Mouse (Mus musculus): ENCODE results near the gene Slc5a4b. TPM values are rescaled to one million over a fixed set of nuclear protein-coding genes. Genes with fewer than 3 reads are reported as not detected.
"Not testable (repeated sequence)": the region's sequence is repeated elsewhere in the genome, so short reads cannot be mapped to it uniquely, and the experiment has no call there.

Gene Slc5a4b
- not detected for total RNA-seq (2021)
- long read RNA-seq = 0 reads

DNA sequence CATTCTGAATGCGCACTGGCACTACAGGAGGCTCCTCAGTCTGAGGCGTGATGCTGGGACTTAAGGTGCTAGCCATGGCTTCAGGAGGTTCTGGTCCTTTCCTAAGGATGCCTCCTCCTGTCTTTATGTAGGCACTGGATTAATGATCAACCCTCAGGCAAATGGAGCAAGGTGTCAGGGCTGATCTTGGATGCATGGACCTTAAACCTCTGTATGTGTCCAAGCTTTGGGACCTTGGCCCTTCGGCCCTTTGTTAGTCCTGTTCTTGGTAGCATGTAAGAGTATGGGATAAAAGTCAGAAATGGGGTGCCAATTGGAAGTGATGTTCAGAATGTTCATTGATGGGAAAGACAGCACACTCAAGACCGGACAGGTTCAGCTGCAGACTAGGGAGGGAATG is at the start of gene Slc5a4b:
Slc5a4b (minus strand) TSS at position 101 of the 400 bp plus-strand sequence.
- no peak for DNase-seq (ENCODE audit: low spot score in 2 of 2)

GRCm38 (mm10) chr10:76158009-76158408 is 47.2 kb upstream of the Slc5a4b start:
- DNase-seq (ENCODE audit: low spot score in 2 of 2) = no peak

DNA sequence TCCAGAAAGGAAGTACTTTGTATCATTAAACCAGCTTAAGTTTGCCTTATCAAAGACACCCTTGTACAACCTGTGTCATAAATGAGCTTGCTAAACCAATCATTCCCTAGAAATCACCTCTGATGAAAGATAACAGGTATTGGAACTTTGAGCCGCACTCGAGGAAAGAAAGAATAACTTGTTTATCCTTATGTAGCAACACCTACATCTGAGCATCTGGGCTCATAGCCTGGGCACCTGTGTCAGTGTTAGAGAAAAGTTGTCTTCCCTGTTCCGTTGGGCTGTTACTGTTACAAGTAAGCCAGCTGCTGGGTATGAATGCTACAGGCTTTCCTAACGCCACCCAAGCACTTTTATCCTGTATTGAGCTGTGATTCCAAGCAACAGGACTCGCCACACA is 46.8 kb upstream of the Slc5a4b start:
- DNase-seq (ENCODE audit: low spot score in 2 of 2) = no peak

DNA sequence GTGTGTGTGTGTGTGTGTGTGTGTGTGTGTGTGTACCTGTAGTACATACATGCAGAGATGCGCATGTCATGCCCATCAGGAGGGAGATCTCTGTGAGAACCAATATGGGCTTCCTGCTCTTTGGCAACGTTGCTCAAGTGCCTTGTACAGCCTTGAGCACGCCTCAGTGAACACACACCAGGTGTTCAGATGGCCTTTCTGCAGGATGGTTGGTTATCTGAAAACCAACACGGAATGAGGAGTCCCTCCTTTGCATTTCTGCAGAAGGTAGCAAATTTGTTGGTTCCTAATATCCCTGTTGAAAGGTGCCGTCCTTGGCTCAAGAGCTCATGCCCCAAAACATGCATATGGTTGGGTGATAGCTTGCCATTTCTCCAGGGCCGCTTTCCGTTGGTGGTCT is 45.1 kb upstream of the Slc5a4b start:
- DNase-seq (ENCODE audit: low spot score in 2 of 2) = no peak

DNA sequence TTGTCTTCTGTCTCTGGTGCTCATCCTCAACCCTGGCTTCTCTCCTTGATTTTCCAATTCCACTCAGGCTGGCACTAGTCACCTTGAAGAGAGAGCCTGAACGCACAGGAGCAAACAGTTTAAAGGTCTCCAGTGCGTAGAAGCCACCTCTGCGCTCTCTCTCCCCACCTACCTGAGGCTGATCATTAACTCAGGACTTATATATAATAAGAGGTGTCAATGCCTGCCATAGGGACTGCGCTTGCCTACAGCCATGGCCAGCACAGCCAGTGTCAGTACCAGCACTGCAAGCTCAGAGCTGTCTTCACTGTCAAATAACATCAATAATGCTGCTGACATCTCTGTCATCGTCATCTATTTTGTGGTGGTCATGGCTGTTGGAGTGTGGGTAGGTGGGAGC is 36.5 kb upstream of the Slc5a4b start, which contains the start of gene Slc5a4a:
Slc5a4a (plus strand) TSS at position 174 of the 400 bp plus-strand sequence.
- no peak for DNase-seq (ENCODE audit: low spot score in 2 of 2)

DNA sequence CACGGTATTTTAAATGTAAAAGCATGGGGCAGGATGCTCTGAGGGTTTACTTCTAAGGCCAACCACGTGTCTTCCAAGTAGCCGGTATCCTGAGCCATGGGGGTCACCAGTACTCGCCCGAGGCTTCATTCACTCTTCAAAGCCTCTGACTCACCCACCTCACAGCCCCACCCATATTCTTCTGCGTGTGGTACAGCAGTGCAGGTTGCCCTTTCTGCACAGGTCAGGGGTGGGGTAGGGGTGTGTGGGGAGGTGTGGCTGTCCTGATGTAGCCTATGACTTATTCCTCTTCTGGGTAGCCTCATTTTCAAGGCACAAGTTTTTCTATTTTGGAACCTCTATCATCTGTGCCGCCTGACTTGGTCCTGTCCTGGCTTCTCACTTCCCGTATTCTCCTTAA is 36.1 kb upstream of the Slc5a4b start:
- DNase-seq (ENCODE audit: low spot score in 2 of 2) = no peak

- DNase-seq (ENCODE audit: low spot score in 2 of 2) = no peak
Observed at GRCm38 (mm10) chr10:76136318-76136717, 25.6 kb upstream of the Slc5a4b start.

GRCm38 (mm10) chr10:76132506-76132905 is 21.7 kb upstream of the Slc5a4b start:
- DNase-seq (ENCODE audit: low spot score in 2 of 2) = no peak

DNA sequence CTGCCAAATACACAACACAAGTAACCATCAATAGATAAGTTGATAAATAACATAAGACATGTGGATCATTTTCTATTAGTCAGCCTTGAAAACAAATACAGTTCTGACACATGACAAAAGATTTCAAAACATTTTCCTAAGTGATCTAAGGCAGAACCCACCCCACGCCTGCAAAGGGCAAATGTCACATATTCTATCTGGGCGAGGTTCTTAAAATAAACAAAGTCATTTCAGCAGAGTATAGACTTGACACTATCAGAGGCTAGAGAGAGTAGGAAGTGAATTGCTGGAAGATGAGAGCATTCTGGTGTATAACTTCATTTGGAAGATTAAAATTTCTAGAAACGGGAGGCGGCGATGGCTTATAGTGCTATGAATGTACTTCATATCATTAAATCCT is 10.7 kb upstream of the Slc5a4b start:
- DNase-seq (ENCODE audit: low spot score in 2 of 2) = no peak

- DNase-seq (ENCODE audit: low spot score in 2 of 2) = no peak
Observed at GRCm38 (mm10) chr10:76120124-76120711, 9.5 kb upstream of the Slc5a4b start.

DNA sequence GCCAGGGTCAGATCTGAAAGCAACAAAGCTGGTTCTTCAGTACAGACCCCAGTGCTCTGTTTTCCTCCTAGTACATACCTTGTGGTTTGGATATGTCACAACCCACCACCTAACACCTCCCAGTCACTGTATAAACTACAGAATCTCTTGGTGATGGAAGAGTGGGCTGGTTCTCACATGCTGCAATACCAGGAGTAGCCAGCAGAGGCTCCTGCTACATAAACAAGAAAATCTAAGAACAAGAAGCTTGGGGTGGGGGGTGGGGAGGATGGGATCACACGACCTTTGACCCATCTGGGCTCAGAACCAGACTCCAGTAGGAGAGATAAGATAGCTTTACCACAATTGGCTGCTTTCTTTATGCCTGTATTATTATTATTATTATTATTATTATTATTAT is 8.0 kb upstream of the Slc5a4b start:
- DNase-seq (ENCODE audit: low spot score in 2 of 2) = no peak

DNA sequence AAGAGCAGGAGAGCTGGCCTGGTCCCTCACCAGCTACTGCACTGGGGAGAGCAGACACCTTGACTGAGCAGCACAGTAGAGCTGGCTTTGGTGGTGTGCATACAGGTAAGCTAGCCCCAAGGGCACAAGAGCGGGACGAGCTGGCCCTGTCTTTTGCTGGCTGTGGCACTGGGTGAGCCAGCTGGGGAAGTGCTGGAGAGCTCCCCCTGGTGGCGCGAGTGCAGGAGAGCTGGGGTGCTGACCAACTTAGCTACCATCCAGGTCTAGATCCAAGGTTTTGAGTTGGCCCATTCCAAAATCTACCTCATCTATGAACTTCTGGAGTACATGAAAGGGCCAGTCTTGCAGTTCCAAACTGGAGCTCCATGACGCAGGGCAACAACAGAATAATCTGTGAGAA is 7.2 kb upstream of the Slc5a4b start:
- DNase-seq (ENCODE audit: low spot score in 2 of 2) = peak in 1 of 2 experiments; percentile 30

DNA sequence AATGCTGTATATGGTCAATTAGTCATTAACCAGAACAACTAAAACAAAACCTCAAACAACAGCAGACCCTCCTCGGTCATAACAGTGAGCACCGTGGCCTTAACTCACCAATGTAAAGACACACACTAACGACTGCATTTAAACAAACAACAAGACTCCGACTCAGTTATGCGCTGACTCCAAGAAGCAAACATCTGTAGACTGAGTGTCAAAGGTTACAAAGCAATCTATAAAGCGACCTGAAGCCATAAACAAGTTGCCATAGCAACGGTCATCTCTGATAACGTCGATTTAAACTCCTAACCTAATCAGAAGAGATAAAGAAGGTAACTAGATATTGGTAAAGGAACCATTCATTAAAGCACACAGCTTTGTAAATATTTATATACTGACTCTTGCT is 13.4 kb downstream of the Slc5a4b start:
- no peak for DNase-seq (ENCODE audit: low spot score in 2 of 2)

GRCm38 (mm10) chr10:76096580-76096979 is 14.2 kb downstream of the Slc5a4b start:
- no peak for DNase-seq (ENCODE audit: low spot score in 2 of 2)

GRCm38 (mm10) chr10:76077008-76077407 is 33.8 kb downstream of the Slc5a4b start:
- DNase-seq (ENCODE audit: low spot score in 2 of 2) = not testable (repeated sequence)

GRCm38 (mm10) chr10:76072080-76072479 is 38.7 kb downstream of the Slc5a4b start:
- DNase-seq (ENCODE audit: low spot score in 2 of 2) = not testable (repeated sequence)

DNA sequence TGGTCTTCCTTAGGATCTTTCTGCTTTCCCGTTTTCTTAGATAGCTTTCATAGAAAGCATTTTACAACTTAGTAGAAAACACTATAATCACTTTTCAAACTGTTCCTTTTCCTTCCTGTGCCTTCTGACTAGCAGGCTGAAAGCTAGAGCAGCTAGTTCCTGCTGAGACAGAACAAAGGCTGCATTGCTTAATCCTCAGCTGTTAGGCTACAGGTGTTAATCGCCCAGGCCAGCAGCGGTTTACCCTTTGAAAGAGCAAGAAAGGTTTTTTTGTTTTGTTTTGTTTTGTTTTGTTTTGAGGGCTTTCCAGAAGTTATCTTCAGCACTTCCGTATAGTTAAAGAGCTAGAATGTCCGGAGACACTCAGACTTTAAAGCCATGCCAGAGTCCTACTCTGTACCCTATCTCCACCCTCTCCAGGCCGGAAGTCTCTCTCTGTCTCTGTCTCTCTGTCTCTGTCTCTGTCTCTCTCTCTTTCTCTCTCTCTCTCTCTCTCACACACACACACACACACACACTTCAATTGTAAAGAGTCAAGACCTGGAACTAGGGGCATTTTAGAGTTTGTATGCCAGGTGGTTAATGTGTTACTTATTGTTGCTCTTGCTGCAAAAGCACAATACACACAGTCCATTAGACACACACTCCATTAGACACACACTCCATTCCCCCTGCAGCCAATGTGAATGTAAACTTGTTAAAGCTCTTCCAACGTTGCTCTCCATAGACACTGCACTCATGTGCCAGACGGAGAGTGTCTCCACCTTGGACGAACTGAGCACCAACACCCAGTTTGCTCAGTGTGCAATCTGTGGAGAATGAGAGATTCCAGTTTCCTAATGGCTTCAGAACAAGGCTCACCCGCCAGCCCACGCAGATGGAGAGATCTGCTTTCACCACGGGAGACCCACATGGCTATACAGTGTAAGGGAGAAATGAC is 42.8 kb downstream of the Slc5a4b start:
- no peak for DNase-seq (ENCODE audit: low spot score in 2 of 2)

DNA sequence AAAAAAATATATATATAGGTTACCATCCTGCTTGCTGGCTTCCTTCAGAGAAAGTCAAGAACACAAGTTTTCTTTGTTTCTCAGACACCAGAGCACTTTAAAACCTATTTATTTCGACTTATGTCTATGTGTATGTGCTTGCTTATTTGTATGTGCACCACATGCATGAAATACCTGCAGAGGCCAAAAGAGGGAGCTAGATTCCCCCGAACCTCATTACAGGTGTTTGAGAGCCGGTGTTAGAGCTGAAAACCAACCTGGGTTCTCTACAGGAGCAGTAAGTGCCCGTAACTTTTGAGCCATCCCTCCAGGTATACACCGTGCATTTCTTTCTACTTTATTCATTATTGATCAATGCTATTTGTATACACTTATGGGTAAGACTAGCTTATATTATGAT is 48.3 kb downstream of the Slc5a4b start:
- DNase-seq (ENCODE audit: low spot score in 2 of 2) = no peak

DNA sequence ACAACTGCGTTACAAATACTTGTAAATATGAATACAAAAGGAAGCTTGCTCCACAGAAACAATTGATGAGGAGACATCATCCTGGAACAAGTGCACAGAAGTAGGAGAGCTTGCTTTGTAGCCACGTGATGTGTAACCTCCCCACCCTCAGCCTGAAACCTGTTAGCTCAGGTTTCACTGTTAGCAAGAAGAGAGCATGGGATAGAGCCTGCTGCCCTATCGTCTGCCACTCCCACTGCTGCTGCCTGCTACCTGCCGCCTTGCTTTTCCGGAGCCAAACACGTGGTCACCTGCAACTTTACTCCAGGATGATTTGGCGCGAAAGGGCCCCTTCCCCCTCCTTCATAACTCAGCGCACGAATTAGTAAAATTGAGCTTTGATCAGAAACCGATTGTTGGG is 58.9 kb downstream of the Slc5a4b start:
- DNase-seq (ENCODE audit: low spot score in 2 of 2) = no peak

- DNase-seq (ENCODE audit: low spot score in 2 of 2) = no peak
Observed at GRCm38 (mm10) chr10:76048967-76049366, 61.8 kb downstream of the Slc5a4b start.

- DNase-seq (ENCODE audit: low spot score in 2 of 2) = no peak
Observed at GRCm38 (mm10) chr10:76047182-76047869, 63.4 kb downstream of the Slc5a4b start.

GRCm38 (mm10) chr10:76046754-76047153 is 64.0 kb downstream of the Slc5a4b start:
- DNase-seq (ENCODE audit: low spot score in 2 of 2) = no peak

All from layer of hippocampus, adult 18-20 months (tissue).